Mouse (Mus musculus) heart, postnatal 0 days (tissue): ENCODE results near the gene Trappc1. TPM values are rescaled to one million over a fixed set of nuclear protein-coding genes. Genes with fewer than 3 reads are reported as not detected.

Experiments
- ATAC-seq: fragments of 200-750 bp; cut with Nextera tagmentation; 2 replicates; pipeline ENCODE4 v1.8.0; 2017; ENCODE audit warnings: low read depth, moderate number of reproducible peaks, moderate library complexity; ENCODE audit not compliant: insufficient read depth
- DNase-seq: peaks from one replicate; pipeline ENCODE4 v3.0.0-alpha.2; 2016; ENCODE audit warnings: low spot score
- H3K27ac ChIP-seq: fragments of 300-500 bp; sonication (generic); 2 replicates; pipeline ENCODE4 v1.5.1; 2014; ENCODE audit warnings: low read depth, mild to moderate bottlenecking
- H3K27me3 ChIP-seq: fragments of 300-500 bp; sonication (generic); 2 replicates; pipeline ENCODE4 v1.6.1; 2014; ENCODE audit warnings: low read length, mixed read lengths; ENCODE audit not compliant: control insufficient read depth, insufficient read depth
- H3K36me3 ChIP-seq: fragments of 300-500 bp; sonication (generic); replicated peaks from 2 replicates; pipeline ENCODE4 v1.6.1; 2014; ENCODE audit warnings: low read length, mixed read lengths; ENCODE audit not compliant: control insufficient read depth, insufficient read depth
- H3K4me1 ChIP-seq: fragments of 300-500 bp; sonication (generic); 2 replicates; pipeline ENCODE4 v1.6.1; 2014; ENCODE audit warnings: antibody characterized with exemption; ENCODE audit not compliant: control insufficient read depth, insufficient read depth
- H3K4me2 ChIP-seq: fragments of 300-500 bp; sonication (generic); 2 replicates; pipeline ENCODE4 v1.6.1; 2014; ENCODE audit warnings: low read depth, mild to moderate bottlenecking, low read length, moderate library complexity
- H3K4me3 ChIP-seq: fragments of 300-500 bp; sonication (generic); 2 replicates; pipeline ENCODE4 v1.5.1; 2014; ENCODE audit warnings: low read depth, low read length
- H3K9ac ChIP-seq: fragments of 300-500 bp; sonication (generic); replicated peaks from 2 replicates; pipeline ENCODE4 v1.6.1; 2014; ENCODE audit warnings: low read depth, low read length, mixed read lengths
- H3K9me3 ChIP-seq: fragments of 300-500 bp; sonication (generic); replicated peaks from 2 replicates; pipeline ENCODE4 v1.6.1; 2016; ENCODE audit warnings: low read length; ENCODE audit not compliant: control insufficient read depth
- CTCF ChIP-seq: IDR thresholded peaks from 2 replicates; pipeline ENCODE4 v1.5.1; 2016; ENCODE audit warnings: antibody characterized with exemption, control low read depth, low read depth
- EP300 ChIP-seq: IDR thresholded peaks from 2 replicates; pipeline ENCODE4 v1.6.1; 2016; ENCODE audit warnings: antibody characterized with exemption, low read depth
- WGBS: fragments of 180-500 bp; shearing (Covaris S2); extraction: QIAGEN DNeasy Blood & Tissue Kit; methylation state at CpG from one replicate; pipeline ENCODE4 v1.1.7; 2014; 5-methylcytosine and 5-hydroxymethylcytosine counted together
- polyA plus RNA-seq: library from polyadenylated mRNA; unstranded; fragments of >200 nt; fragmentation: Nextera tagmentation; extraction: Ambion mirVana; gene quantifications from 2 replicates; pipeline ENCODE4 v1.2.1, GENCODE M21; 2015
- total RNA-seq: library from RNA; depleted of rRNA; stranded (reverse); fragments of >200 nt; gene quantifications from 2 replicates; pipeline ENCODE4 v1.2.3, GENCODE M21; 2014; ENCODE audit warnings: low replicate concordance

Gene Trappc1
- total and polyA plus RNA-seq, 2 experiments from 2014 or later, result 180 to 240 TPM

DNA sequence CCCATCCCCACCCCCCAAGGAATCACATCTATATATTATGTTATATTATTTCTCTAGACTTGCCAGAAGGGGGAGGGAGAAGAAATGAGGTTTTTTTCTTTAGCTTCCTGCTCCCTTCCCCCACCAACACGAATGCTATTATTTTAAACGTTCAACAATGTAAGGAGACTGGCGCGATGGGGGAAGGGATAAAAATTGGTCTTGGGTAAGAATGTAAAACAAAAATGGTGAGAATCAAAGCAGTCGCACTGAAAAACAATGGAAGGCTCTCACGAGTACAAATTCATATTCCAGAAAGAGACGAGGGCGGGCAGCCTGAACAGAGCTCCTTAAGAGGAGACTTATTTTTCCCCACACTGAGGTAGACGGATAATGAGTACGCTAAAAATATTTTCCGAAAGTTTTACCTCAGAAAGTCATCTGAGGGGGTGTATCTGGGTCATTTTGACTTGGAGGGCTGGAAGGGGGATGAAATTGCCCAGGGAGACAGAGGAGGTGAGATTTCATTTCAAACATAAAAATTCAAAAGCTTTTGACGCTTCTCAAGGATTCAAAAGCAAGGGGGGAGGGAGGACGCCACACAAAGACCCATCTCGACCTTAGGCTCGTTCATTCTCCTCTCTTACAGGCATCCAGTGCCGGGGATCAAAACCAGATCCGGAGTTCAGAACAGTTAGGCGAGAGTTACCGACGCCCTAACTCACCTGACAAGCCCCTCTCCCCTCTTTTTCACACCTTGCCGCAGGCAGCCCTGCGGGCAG lies 43.3 kb downstream of the Trappc1 start:
- peak overlapping the region; percentile 99 for H3K4me2 ChIP-seq
- ATAC-seq (no peak), DNase-seq (peak; percentile 36)
- peak overlapping the region; percentile 97 for H3K27ac ChIP-seq
- TF ChIP-seq EP300 (no peak; the same call in 1 of the 2 replicates), CTCF (no peak)
- peak overlapping the region; percentile 99 for H3K4me3 ChIP-seq
- H3K4me1 ChIP-seq, result peaks cover 43% of the 10 kb centered on the region
- H3K9ac ChIP-seq, result peak overlapping the region; percentile 99
- peaks cover 9% of the 10 kb centered on the region for H3K36me3 ChIP-seq
- H3K9me3 ChIP-seq, result no peaks in the 10 kb centered on the region
- under 1% methylated on average over 22 of the region's 22 CpGs for WGBS
- no peaks in the 10 kb centered on the region for H3K27me3 ChIP-seq

- H3K27ac ChIP-seq, result peak overlapping the region; percentile 97
- H3K27me3 ChIP-seq, result no peaks in the 10 kb centered on the region
- DNase-seq (no peak), ATAC-seq (peak; percentile 15; the same call in 1 of the 2 replicates)
- H3K9ac ChIP-seq, result peak overlapping the region; percentile 99
- peaks cover 8% of the 10 kb centered on the region; the same call in 1 of the 2 replicates for H3K36me3 ChIP-seq
- H3K4me1 ChIP-seq, result peaks cover 43% of the 10 kb centered on the region
- 1% methylated on average over 22 of the region's 22 CpGs for WGBS
- H3K9me3 ChIP-seq, result no peaks in the 10 kb centered on the region
- H3K4me2 ChIP-seq, result peak overlapping the region; percentile 99
- TF ChIP-seq EP300 (no peak), CTCF (no peak)
- H3K4me3 ChIP-seq, result peak overlapping the region; percentile 99
Observed at GRCm38 (mm10) chr11:69367616-69368355, 44.0 kb downstream of the Trappc1 start.

DNA sequence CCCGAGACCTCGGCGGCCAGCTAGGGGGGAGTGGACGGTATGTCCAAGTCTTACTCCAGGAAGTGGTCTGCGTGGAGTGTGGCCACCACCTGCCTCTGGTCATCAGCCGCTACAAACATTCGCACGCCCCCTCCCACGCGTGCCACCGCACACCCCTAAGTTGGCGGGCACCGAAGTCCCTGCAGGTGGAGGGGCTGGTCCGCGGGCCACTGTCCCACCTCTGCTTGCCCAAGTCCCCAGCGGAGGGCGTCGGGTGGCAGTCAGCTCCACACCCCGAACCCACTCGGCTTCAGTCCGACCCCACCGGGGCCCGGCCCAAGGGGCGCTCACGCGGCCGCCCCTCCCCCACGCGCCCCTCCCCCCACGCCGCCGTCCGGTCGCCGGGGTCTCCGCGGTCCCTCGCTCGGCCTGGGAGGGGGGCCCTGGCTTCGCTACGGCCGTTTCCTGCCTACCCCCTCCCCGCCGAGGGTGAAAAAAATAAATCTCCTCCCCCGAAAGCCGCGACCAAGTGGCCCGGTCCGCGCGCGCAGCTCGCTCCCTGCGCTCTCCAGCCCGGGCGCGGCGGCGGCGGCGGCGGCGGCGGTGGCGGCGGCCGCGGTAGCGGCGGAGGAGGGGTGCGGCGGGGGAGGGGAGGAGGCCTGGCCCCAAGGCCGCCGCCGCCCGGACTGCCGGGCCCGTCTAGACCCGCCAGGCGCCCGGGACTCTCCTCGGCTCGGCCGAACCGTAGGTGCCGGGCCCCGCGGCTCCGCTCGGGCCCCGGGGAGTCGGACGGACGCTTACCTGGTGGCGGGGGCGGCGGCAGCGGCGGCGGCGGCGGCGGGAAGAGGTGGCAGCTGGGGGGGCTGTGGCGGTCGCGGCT lies 44.8 kb downstream of the Trappc1 start:
- H3K4me3 ChIP-seq, result peak overlapping the region; percentile 99
- no peaks in the 10 kb centered on the region for H3K27me3 ChIP-seq
- no peak for TF ChIP-seq EP300
- no peak for TF ChIP-seq CTCF
- H3K9ac ChIP-seq, result peak overlapping the region; percentile 99
- H3K9me3 ChIP-seq, result no peaks in the 10 kb centered on the region
- peak overlapping the region; percentile 97 for H3K27ac ChIP-seq
- 0% methylated on average over 60 of the region's 106 CpGs for WGBS
- peak overlapping the region; percentile 99 for H3K4me2 ChIP-seq
- H3K36me3 ChIP-seq, result peaks cover 6% of the 10 kb centered on the region; the same call in 1 of the 2 replicates
- peak; percentile 45 for DNase-seq
- H3K4me1 ChIP-seq, result peaks cover 43% of the 10 kb centered on the region
- peak; percentile 7 for ATAC-seq

DNA sequence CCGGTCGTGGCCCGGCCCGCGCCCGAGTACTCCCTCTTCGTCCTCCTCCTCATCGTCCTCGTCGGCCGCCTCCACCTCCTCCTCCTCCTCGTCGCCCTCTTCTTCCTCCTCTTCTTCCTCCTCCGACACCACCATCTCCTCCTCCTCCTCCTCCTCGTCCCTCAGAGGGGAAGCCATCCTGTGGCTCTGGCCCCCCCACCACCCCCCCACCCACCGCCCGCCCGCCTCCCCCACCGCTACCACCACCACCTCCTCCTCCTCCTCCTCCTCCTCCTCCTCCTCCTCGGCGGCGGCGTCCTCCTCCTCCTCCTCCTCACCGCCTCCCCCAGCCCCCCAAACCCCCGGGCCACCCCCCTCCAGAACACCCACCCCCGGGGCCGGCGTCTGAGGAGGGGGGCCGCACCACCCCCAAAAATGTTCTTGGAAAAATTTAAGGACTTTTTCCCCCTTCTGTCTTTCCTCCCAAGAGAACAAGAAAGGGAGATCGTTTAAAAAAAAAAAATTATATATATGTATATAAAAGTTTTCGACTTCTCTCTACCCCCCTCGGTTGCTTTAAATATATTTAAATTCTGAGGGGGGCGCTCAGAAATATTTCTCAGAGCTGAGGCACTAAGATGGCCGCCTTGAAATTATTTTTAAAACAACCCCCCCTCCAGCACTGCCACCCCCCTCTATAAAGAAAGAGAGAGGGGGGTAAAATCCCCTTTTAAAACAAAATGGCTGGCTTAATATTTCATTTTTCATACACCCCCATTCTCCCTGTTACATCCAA lies 45.6 kb downstream of the Trappc1 start, which contains the start of gene Chd3:
Gene Chd3, minus strand, starts transcription at position 192 of the 775 bp plus-strand sequence.
- peak within 1 kb of the TSS; percentile 99 for H3K4me2 ChIP-seq
- no peak for DNase-seq
- H3K4me1 ChIP-seq, result peaks cover 39% of the 10 kb centered on the region
- 0 out of 2 replicates have a peak, but pooled peaks cover 6% of the 10 kb centered on the region for H3K36me3 ChIP-seq
- no peak for ATAC-seq
- H3K27me3 ChIP-seq, result no peaks in the 10 kb centered on the region
- H3K9ac ChIP-seq, result peak within 1 kb of the TSS; percentile 99
- H3K4me3 ChIP-seq, result peak within 1 kb of the TSS; percentile 99
- peak within 1 kb of the TSS; percentile 97 for H3K27ac ChIP-seq
- 2% methylated on average over 20 of the region's 34 CpGs for WGBS
- no peaks in the 10 kb centered on the region for H3K9me3 ChIP-seq
- TF ChIP-seq CTCF (no peak), EP300 (no peak)
